ENCODE assay signal across 21 mouse cellular contexts in genomic region chr9:62437446-62437845, GRCm38 (mm10).
DNase-seq lines count a peak whose midpoint lies in the region; ATAC-seq lines count a peak whose summit lies in the region.
"Had no signal": no experiment of that assay in that cellular context is flagged by ENCODE, and none has a peak within 500 bp of the region (broad histone marks: within the 10 kb centered on the region; RNA-seq: fewer than 3 reads in every experiment).

No protein-coding gene starts in this region.

- 89% methylated on average over 7 of the region's 7 CpGs for WGBS in heart, embryonic 15.5 days

- H3K36me3 ChIP-seq in heart, embryonic 15.5 days: no peaks in the 10 kb centered on the region
- H3K36me3 ChIP-seq: embryonic facial prominence, embryonic 13.5 days; forebrain, embryonic 15.5 days; hindbrain, embryonic 15.5 days; limb, embryonic 15.5 days; liver, embryonic 15.5 days; midbrain, embryonic 10.5 days; neural tube, embryonic 12.5 days; stomach, embryonic 15.5 days had no signal

- H3K4me3 ChIP-seq in heart, embryonic 15.5 days: no peak overlapping the region
- H3K4me3 ChIP-seq: embryonic facial prominence, embryonic 13.5 days; forebrain, embryonic 15.5 days; hindbrain, embryonic 15.5 days; limb, embryonic 15.5 days; liver, embryonic 15.5 days; midbrain, embryonic 10.5 days; neural tube, embryonic 12.5 days; stomach, embryonic 15.5 days had no signal

- H3K27me3 ChIP-seq in heart, embryonic 15.5 days: no peaks in the 10 kb centered on the region
- H3K27me3 ChIP-seq: embryonic facial prominence, embryonic 13.5 days; forebrain, embryonic 15.5 days; hindbrain, embryonic 15.5 days; limb, embryonic 15.5 days; liver, embryonic 15.5 days; neural tube, embryonic 12.5 days; stomach, embryonic 15.5 days had no signal

- H3K9ac ChIP-seq in heart, embryonic 15.5 days: no peak overlapping the region
- H3K9ac ChIP-seq: embryonic facial prominence, embryonic 13.5 days; forebrain, embryonic 15.5 days; hindbrain, embryonic 15.5 days; limb, embryonic 15.5 days; liver, embryonic 15.5 days; neural tube, embryonic 12.5 days; stomach, embryonic 15.5 days had no signal

- intact Hi-C loops in heart, postnatal 25 days (cut with DNase I): no loop called here

- H3K4me1 ChIP-seq in heart, embryonic 15.5 days (replicated peaks): peaks cover 45% of the 10 kb centered on the region

- peak overlapping the region; percentile 94 for H3K27ac ChIP-seq in heart, embryonic 15.5 days
- H3K27ac ChIP-seq: liver, embryonic 15.5 days; macrophage had no signal

- H3K9me3 ChIP-seq in heart, embryonic 15.5 days (replicated peaks): no peaks in the 10 kb centered on the region
- H3K9me3 ChIP-seq: embryonic facial prominence, embryonic 13.5 days; forebrain, embryonic 15.5 days; hindbrain, embryonic 15.5 days; limb, embryonic 15.5 days; liver, embryonic 15.5 days; midbrain, embryonic 10.5 days; neural tube, embryonic 12.5 days; stomach, embryonic 15.5 days had no signal

- peak; percentile 82 for DNase-seq in heart, adult 11 months
- no peak for DNase-seq in heart, postnatal 25 days (ENCODE audit: low spot score)
- DNase-seq in heart, postnatal 4 days: no peak
- DNase-seq in ovary, postnatal 36 days (ENCODE audit: low spot score): peak; percentile 4
- DNase-seq in ovary, adult 18-20 months (ENCODE audit: low spot score): no peak
- no peak for DNase-seq in thymus, postnatal 10 days (ENCODE audit: low spot score in 2 of 2)
- DNase-seq: B cell, adult 2 months; layer of hippocampus, postnatal 36 days; retina, postnatal 1 day; thymus, adult 18-20 months had no signal

- no peak overlapping the region for H3K4me2 ChIP-seq in heart, embryonic 15.5 days
- H3K4me2 ChIP-seq: embryonic facial prominence, embryonic 13.5 days; forebrain, embryonic 15.5 days; hindbrain, embryonic 15.5 days; limb, embryonic 15.5 days; liver, embryonic 15.5 days; neural tube, embryonic 12.5 days; stomach, embryonic 15.5 days had no signal

- no peak for ATAC-seq in heart, embryonic 15.5 days (replicated peaks; ENCODE audit: insufficient number of reproducible peaks, insufficient read depth, low FRiP score, low read depth)
- ATAC-seq: forebrain, embryonic 15.5 days; intestine, embryonic 16.5 days had no signal

Comparison
In these comparisons a context has a peak if more than half of its experiments do, and no peak if none do; other contexts are left out.
1. DNase-seq: peak in heart, adult 11 months (single experiment) and ovary, postnatal 36 days (single experiment); none in heart, postnatal 25 days (single experiment), heart, postnatal 4 days (single experiment), ovary, adult 18-20 months (single experiment) and thymus, postnatal 10 days (0 of 2).